Mouse (Mus musculus) midbrain, embryonic 16.5 days (tissue): ENCODE results near the gene Tmem196. TPM values are rescaled to one million over a fixed set of nuclear protein-coding genes. Genes with fewer than 3 reads are reported as not detected.
A peak's percentile ranks its signal among the peaks of the same experiment; 100 is the strongest.
"Not testable (repeated sequence)": the region's sequence is repeated elsewhere in the genome, so short reads cannot be mapped to it uniquely, and the experiment has no call there.

Experiments used
- ATAC-seq: fragments of 200-750 bp; cut with Nextera tagmentation; 2 replicates; pipeline ENCODE4 v1.8.0; 2017; ENCODE audit warnings: moderate TSS enrichment
- H3K27ac ChIP-seq: fragments of 300-500 bp; sonication (generic); 2 replicates; pipeline ENCODE4 v1.5.1; 2014; ENCODE audit warnings: mild to moderate bottlenecking, low read length, mixed read lengths
- H3K27me3 ChIP-seq: fragments of 300-500 bp; sonication (generic); 2 replicates; pipeline ENCODE4 v1.6.1; 2014; ENCODE audit warnings: low read depth, low read length, mixed read lengths; ENCODE audit not compliant: control insufficient read depth, insufficient read depth
- H3K36me3 ChIP-seq: fragments of 300-500 bp; sonication (generic); 2 replicates; pipeline ENCODE4 v1.6.1; 2014; ENCODE audit warnings: mild to moderate bottlenecking, low read length, moderate library complexity, mixed read lengths; ENCODE audit not compliant: control insufficient read depth, insufficient read depth
- H3K4me1 ChIP-seq: fragments of 300-500 bp; sonication (generic); 2 replicates; pipeline ENCODE4 v1.6.1; 2014; ENCODE audit warnings: mild to moderate bottlenecking, low read length, mixed read lengths; ENCODE audit not compliant: control insufficient read depth, insufficient read depth
- H3K4me2 ChIP-seq: fragments of 300-500 bp; sonication (generic); 2 replicates; pipeline ENCODE4 v1.6.1; 2014; ENCODE audit warnings: mild to moderate bottlenecking, low read length, mixed read lengths
- H3K4me3 ChIP-seq: fragments of 300-500 bp; sonication (generic); 2 replicates; pipeline ENCODE4 v1.5.1; 2014; ENCODE audit warnings: low read depth, mild to moderate bottlenecking, low read length, moderate library complexity, mixed read lengths
- H3K9ac ChIP-seq: fragments of 300-500 bp; sonication (generic); 2 replicates; pipeline ENCODE4 v1.6.1; 2014; ENCODE audit warnings: low read depth, low read length, mixed read lengths
- H3K9me3 ChIP-seq: fragments of 300-500 bp; sonication (generic); replicated peaks from 2 replicates; pipeline ENCODE4 v1.6.1; 2014; ENCODE audit warnings: mild to moderate bottlenecking, low read length, mixed read lengths; ENCODE audit not compliant: control insufficient read depth, poor library complexity, severe bottlenecking
- WGBS: fragments of 180-500 bp; shearing (Covaris S2); extraction: QIAGEN DNeasy Blood & Tissue Kit; methylation state at CpG from one replicate; pipeline ENCODE4 v1.1.7; 2014; 5-methylcytosine and 5-hydroxymethylcytosine counted together
- polyA plus RNA-seq: library from polyadenylated mRNA; unstranded; fragments of >200 nt; fragmentation: Nextera tagmentation; extraction: Ambion mirVana; gene quantifications from 2 replicates; pipeline ENCODE4 v1.2.1, GENCODE M21; 2015

Gene Tmem196
- polyA plus RNA-seq, 1 experiment from 2014 or later, result 20.5 TPM

- H3K4me2 ChIP-seq, result no peak overlapping the region
- 25% methylated on average over 4 of the region's 4 CpGs for WGBS
Measured at GRCm38 (mm10) chr12:120014768-120015167, 69.1 kb downstream of the Tmem196 start.

GRCm38 (mm10) chr12:120015201-120015600 lies 69.6 kb downstream of the Tmem196 start:
- H3K27ac ChIP-seq, result no peak overlapping the region
- no peak overlapping the region for H3K4me2 ChIP-seq
- H3K4me1 ChIP-seq, result peaks cover 4% of the 10 kb centered on the region
- H3K36me3 ChIP-seq, result no peaks in the 10 kb centered on the region; the same call in 1 of the 2 replicates
- WGBS, result 12% methylated on average over 1 of the region's 1 CpGs
- no peak overlapping the region for H3K9ac ChIP-seq
- peak; percentile 51; the same call in 1 of the 2 replicates for ATAC-seq
- H3K4me3 ChIP-seq, result no peak overlapping the region
- H3K27me3 ChIP-seq, result no peaks in the 10 kb centered on the region
- no peaks in the 10 kb centered on the region for H3K9me3 ChIP-seq

More at GRCm38 (mm10) chr12:120014768-120015167, 69.1 kb downstream of the Tmem196 start:
- no peak overlapping the region for H3K4me3 ChIP-seq
- H3K9me3 ChIP-seq, result no peaks in the 10 kb centered on the region
- H3K4me1 ChIP-seq, result peaks cover 4% of the 10 kb centered on the region
- ATAC-seq, result peak; percentile 56
- no peak overlapping the region for H3K9ac ChIP-seq
- no peaks in the 10 kb centered on the region; the same call in 1 of the 2 replicates for H3K36me3 ChIP-seq
- peak overlapping the region; percentile 71 for H3K27ac ChIP-seq
- no peaks in the 10 kb centered on the region for H3K27me3 ChIP-seq

- H3K4me1 ChIP-seq, H3K4me2 ChIP-seq, H3K36me3 ChIP-seq, H3K9ac ChIP-seq, H3K27ac ChIP-seq, H3K27me3 ChIP-seq, ATAC-seq, H3K9me3 ChIP-seq, H3K4me3 ChIP-seq: not testable (repeated sequence)
- WGBS, result 87% methylated on average over 9 of the region's 15 CpGs
Measured at GRCm38 (mm10) chr12:120028089-120028959, 82.7 kb downstream of the Tmem196 start.
